In the genomic region with DNA sequence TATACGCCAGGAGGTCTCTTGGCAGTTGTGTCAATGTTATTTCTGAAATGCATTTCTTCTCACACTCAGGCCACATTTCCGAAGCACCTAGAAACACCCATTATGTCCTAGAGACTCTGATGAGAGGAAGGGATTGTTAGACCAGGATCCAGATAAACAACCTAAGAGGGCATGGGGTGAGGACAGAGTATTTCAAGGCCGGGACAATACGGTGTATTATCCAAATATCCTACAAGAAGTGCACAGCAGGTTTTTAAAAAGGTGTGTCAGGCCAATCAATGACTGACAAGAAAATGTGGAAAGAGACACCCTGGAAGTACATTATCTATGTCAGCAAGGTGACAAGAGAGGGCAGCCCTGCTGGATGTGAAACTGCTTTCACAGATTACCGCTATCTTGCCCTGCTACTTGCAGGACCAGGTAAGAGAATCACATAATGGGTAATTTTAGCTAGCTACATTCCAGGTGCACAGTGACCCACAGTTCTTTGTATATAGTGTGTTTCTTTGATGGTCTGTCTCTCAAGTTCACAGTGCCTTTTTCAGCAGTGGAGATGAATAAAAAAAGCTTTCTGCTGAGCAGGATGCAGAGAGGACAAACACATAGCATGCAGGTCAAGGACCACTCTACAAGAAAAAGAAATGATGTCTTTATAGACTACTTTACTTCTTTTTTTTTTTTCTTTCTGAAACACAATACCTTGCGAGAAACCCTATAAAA, we compare ENCODE assay signal across 27 mouse cellular contexts.
DNase-seq lines count a peak whose midpoint lies in the region; ATAC-seq and TF ChIP-seq lines count a peak whose summit lies in the region.
"Had no signal": no experiment of that assay in that cellular context is flagged by ENCODE, and none has a peak within 500 bp of the region (broad histone marks: within the 10 kb centered on the region; RNA-seq: fewer than 3 reads in every experiment).

No protein-coding gene starts in this region.

- H3K4me2 ChIP-seq in embryonic facial prominence, embryonic 11.5 days (ENCODE audit: low read depth, low read length) = no peak overlapping the region
- no peak overlapping the region for H3K4me2 ChIP-seq in forebrain, embryonic 14.5 days (ENCODE audit: low read length)
- no peak overlapping the region for H3K4me2 ChIP-seq in forebrain, embryonic 15.5 days (replicated peaks)
- H3K4me2 ChIP-seq in midbrain, embryonic 13.5 days (replicated peaks) = no peak overlapping the region
- no peak overlapping the region for H3K4me2 ChIP-seq in midbrain, postnatal 0 days (ENCODE audit: low read depth, low read length, poor library complexity, severe bottlenecking)
- H3K4me2 ChIP-seq in midbrain, embryonic 16.5 days (ENCODE audit: low read length) = no peak overlapping the region
- no peak overlapping the region for H3K4me2 ChIP-seq in midbrain, embryonic 11.5 days
- H3K4me2 ChIP-seq: embryonic facial prominence, embryonic 13.5 days; embryonic facial prominence, embryonic 15.5 days had no signal

- TF ChIP-seq CTCF in midbrain, postnatal 0 days (IDR thresholded peaks at IDR 0.05) = no peak

- 0 out of 2 replicates have a peak, but pooled peaks have one; percentile 23 for ATAC-seq in embryonic facial prominence, embryonic 11.5 days (replicated peaks; ENCODE audit: insufficient number of reproducible peaks, low FRiP score, low TSS enrichment, low read depth)
- ATAC-seq in forebrain, embryonic 14.5 days = peak; percentile 42; the same call in 1 of the 2 replicates
- ATAC-seq in forebrain, embryonic 15.5 days (replicated peaks) = no peak
- ATAC-seq in midbrain, embryonic 13.5 days = peak; percentile 27; the same call in 1 of the 2 replicates
- no peak for ATAC-seq in midbrain, postnatal 0 days (ENCODE audit: low FRiP score)
- peak; percentile 71; the same call in 1 of the 2 replicates for ATAC-seq in midbrain, embryonic 16.5 days
- ATAC-seq in midbrain, embryonic 11.5 days (ENCODE audit: low FRiP score) = no peak
- ATAC-seq: activated CD4-positive, CD25-positive, alpha-beta regulatory T cell, adult 4 months; CD4-positive, CD25-positive, alpha-beta regulatory T cell, adult 4 months; Patski had no signal

- no peak for DNase-seq in embryonic facial prominence, embryonic 11.5 days (ENCODE audit: low spot score)
- DNase-seq in embryonic facial prominence, embryonic 10.5 days (ENCODE audit: low spot score) = no peak
- peak; percentile 13 for DNase-seq in forebrain, embryonic 14.5 days (ENCODE audit: low spot score)
- DNase-seq in midbrain, postnatal 0 days (ENCODE audit: low spot score) = no peak
- DNase-seq in midbrain, embryonic 11.5 days (ENCODE audit: low spot score, missing footprints) = no peak
- DNase-seq: adrenal gland, adult 8-10 months; adrenal gland, postnatal 14 days; adrenal gland, postnatal 36 days; B cell, adult 2 months; cerebellum, adult 11 months; cerebellum, adult 18-20 months; cerebellum, adult 8-10 months; cerebellum, adult 9-11 months; cerebellum, postnatal 14 days; cerebellum, postnatal 36 days; embryo, embryonic 11 days had no signal

- no peaks in the 10 kb centered on the region for H3K9me3 ChIP-seq in embryonic facial prominence, embryonic 11.5 days (replicated peaks; ENCODE audit: control insufficient read depth, low read length)
- peaks cover 3% of the 10 kb centered on the region; the same call in 1 of the 2 replicates for H3K9me3 ChIP-seq in embryonic facial prominence, embryonic 10.5 days
- no peaks in the 10 kb centered on the region for H3K9me3 ChIP-seq in forebrain, embryonic 14.5 days (replicated peaks; ENCODE audit: control insufficient read depth, low read length)
- H3K9me3 ChIP-seq in forebrain, embryonic 15.5 days = no peaks in the 10 kb centered on the region
- H3K9me3 ChIP-seq in midbrain, embryonic 13.5 days = no peaks in the 10 kb centered on the region
- H3K9me3 ChIP-seq in midbrain, postnatal 0 days (ENCODE audit: low read length) = no peaks in the 10 kb centered on the region
- no peaks in the 10 kb centered on the region for H3K9me3 ChIP-seq in midbrain, embryonic 16.5 days (replicated peaks; ENCODE audit: control insufficient read depth, low read length, poor library complexity, severe bottlenecking)
- H3K9me3 ChIP-seq in midbrain, embryonic 11.5 days (ENCODE audit: control insufficient read depth, low read length) = no peaks in the 10 kb centered on the region
- H3K9me3 ChIP-seq: embryonic facial prominence, embryonic 13.5 days; embryonic facial prominence, embryonic 15.5 days had no signal

- H3K36me3 ChIP-seq in embryonic facial prominence, embryonic 11.5 days (replicated peaks; ENCODE audit: control insufficient read depth, insufficient read depth, low read depth, low read length) = no peaks in the 10 kb centered on the region
- no peaks in the 10 kb centered on the region for H3K36me3 ChIP-seq in embryonic facial prominence, embryonic 10.5 days (replicated peaks)
- no peaks in the 10 kb centered on the region for H3K36me3 ChIP-seq in forebrain, embryonic 14.5 days (ENCODE audit: control insufficient read depth, insufficient read depth, low read length)
- H3K36me3 ChIP-seq in forebrain, embryonic 15.5 days = peaks cover 4% of the 10 kb centered on the region; the same call in 1 of the 2 replicates
- H3K36me3 ChIP-seq in midbrain, embryonic 13.5 days = peaks cover 38% of the 10 kb centered on the region
- H3K36me3 ChIP-seq in midbrain, postnatal 0 days (ENCODE audit: insufficient read depth, low read length) = peaks cover 5% of the 10 kb centered on the region; the same call in 1 of the 2 replicates
- peaks cover 7% of the 10 kb centered on the region; the same call in 1 of the 2 replicates for H3K36me3 ChIP-seq in midbrain, embryonic 16.5 days (ENCODE audit: control insufficient read depth, insufficient read depth, low read length)
- H3K36me3 ChIP-seq in midbrain, embryonic 11.5 days (ENCODE audit: control insufficient read depth, insufficient read depth, low read length) = no peaks in the 10 kb centered on the region
- H3K36me3 ChIP-seq: embryonic facial prominence, embryonic 13.5 days; G1E had no signal

- no peak overlapping the region for H3K27ac ChIP-seq in embryonic facial prominence, embryonic 11.5 days (replicated peaks; ENCODE audit: low read depth, low read length)
- no peak overlapping the region for H3K27ac ChIP-seq in embryonic facial prominence, embryonic 10.5 days (replicated peaks)
- no peak overlapping the region for H3K27ac ChIP-seq in forebrain, embryonic 14.5 days (ENCODE audit: low read depth, low read length)
- H3K27ac ChIP-seq in forebrain, embryonic 15.5 days (replicated peaks) = no peak overlapping the region
- no peak overlapping the region for H3K27ac ChIP-seq in midbrain, embryonic 13.5 days
- no peak overlapping the region for H3K27ac ChIP-seq in midbrain, postnatal 0 days (ENCODE audit: low read depth, low read length)
- no peak overlapping the region for H3K27ac ChIP-seq in midbrain, embryonic 16.5 days (ENCODE audit: low read length)
- no peak overlapping the region for H3K27ac ChIP-seq in midbrain, embryonic 11.5 days (ENCODE audit: low read depth, low read length)
- H3K27ac ChIP-seq: embryonic facial prominence, embryonic 13.5 days; embryonic facial prominence, embryonic 15.5 days had no signal

- no peak overlapping the region for H3K9ac ChIP-seq in embryonic facial prominence, embryonic 11.5 days (replicated peaks; ENCODE audit: low read length)
- H3K9ac ChIP-seq in forebrain, embryonic 14.5 days (ENCODE audit: low read length) = no peak overlapping the region
- H3K9ac ChIP-seq in forebrain, embryonic 15.5 days (replicated peaks) = no peak overlapping the region
- no peak overlapping the region for H3K9ac ChIP-seq in midbrain, embryonic 13.5 days (replicated peaks)
- no peak overlapping the region for H3K9ac ChIP-seq in midbrain, postnatal 0 days (replicated peaks; ENCODE audit: low read length, poor library complexity, severe bottlenecking)
- H3K9ac ChIP-seq in midbrain, embryonic 16.5 days (ENCODE audit: low read depth, low read length) = no peak overlapping the region
- no peak overlapping the region for H3K9ac ChIP-seq in midbrain, embryonic 11.5 days (ENCODE audit: low read length)
- H3K9ac ChIP-seq: embryonic facial prominence, embryonic 13.5 days; embryonic facial prominence, embryonic 15.5 days had no signal

- no peaks in the 10 kb centered on the region for H3K4me1 ChIP-seq in embryonic facial prominence, embryonic 11.5 days (ENCODE audit: control insufficient read depth, insufficient read depth, low read length)
- H3K4me1 ChIP-seq in embryonic facial prominence, embryonic 10.5 days = no peaks in the 10 kb centered on the region
- no peaks in the 10 kb centered on the region for H3K4me1 ChIP-seq in forebrain, embryonic 14.5 days (ENCODE audit: control insufficient read depth, insufficient read depth, low read length)
- no peaks in the 10 kb centered on the region for H3K4me1 ChIP-seq in forebrain, embryonic 15.5 days
- H3K4me1 ChIP-seq in midbrain, embryonic 13.5 days (replicated peaks) = no peaks in the 10 kb centered on the region
- H3K4me1 ChIP-seq in midbrain, postnatal 0 days (ENCODE audit: insufficient read depth, low read length) = no peaks in the 10 kb centered on the region
- H3K4me1 ChIP-seq in midbrain, embryonic 16.5 days (ENCODE audit: control insufficient read depth, insufficient read depth, low read length) = no peaks in the 10 kb centered on the region
- no peaks in the 10 kb centered on the region for H3K4me1 ChIP-seq in midbrain, embryonic 11.5 days (ENCODE audit: control insufficient read depth, insufficient read depth, low read length)
- H3K4me1 ChIP-seq: embryonic facial prominence, embryonic 13.5 days; embryonic facial prominence, embryonic 15.5 days had no signal

- no peak overlapping the region for H3K4me3 ChIP-seq in embryonic facial prominence, embryonic 11.5 days (ENCODE audit: low read depth, low read length)
- no peak overlapping the region for H3K4me3 ChIP-seq in embryonic facial prominence, embryonic 10.5 days
- H3K4me3 ChIP-seq in forebrain, embryonic 14.5 days (ENCODE audit: low read depth, low read length) = no peak overlapping the region
- H3K4me3 ChIP-seq in forebrain, embryonic 15.5 days = no peak overlapping the region
- no peak overlapping the region for H3K4me3 ChIP-seq in midbrain, embryonic 13.5 days (replicated peaks)
- no peak overlapping the region for H3K4me3 ChIP-seq in midbrain, postnatal 0 days (ENCODE audit: low read depth, low read length)
- no peak overlapping the region for H3K4me3 ChIP-seq in midbrain, embryonic 16.5 days (ENCODE audit: low read depth, low read length)
- no peak overlapping the region for H3K4me3 ChIP-seq in midbrain, embryonic 11.5 days (ENCODE audit: low read depth, low read length)
- H3K4me3 ChIP-seq: embryonic facial prominence, embryonic 13.5 days; embryonic facial prominence, embryonic 15.5 days; erythroblast, embryonic 14.5 days had no signal

- no peaks in the 10 kb centered on the region for H3K27me3 ChIP-seq in embryonic facial prominence, embryonic 11.5 days (ENCODE audit: control insufficient read depth, insufficient read depth, low read length)
- no peaks in the 10 kb centered on the region for H3K27me3 ChIP-seq in embryonic facial prominence, embryonic 10.5 days (replicated peaks; ENCODE audit: low read depth, poor library complexity, severe bottlenecking)
- no peaks in the 10 kb centered on the region for H3K27me3 ChIP-seq in forebrain, embryonic 14.5 days (replicated peaks; ENCODE audit: control insufficient read depth, insufficient read depth, low read length)
- H3K27me3 ChIP-seq in forebrain, embryonic 15.5 days = no peaks in the 10 kb centered on the region
- no peaks in the 10 kb centered on the region for H3K27me3 ChIP-seq in midbrain, embryonic 13.5 days
- no peaks in the 10 kb centered on the region for H3K27me3 ChIP-seq in midbrain, postnatal 0 days (ENCODE audit: insufficient read depth, low read length)
- H3K27me3 ChIP-seq in midbrain, embryonic 16.5 days (ENCODE audit: control insufficient read depth, insufficient read depth, low read depth, low read length) = no peaks in the 10 kb centered on the region
- no peaks in the 10 kb centered on the region for H3K27me3 ChIP-seq in midbrain, embryonic 11.5 days (ENCODE audit: control insufficient read depth, insufficient read depth, low read length)
- H3K27me3 ChIP-seq: CH12.LX; embryonic facial prominence, embryonic 13.5 days; embryonic facial prominence, embryonic 15.5 days; Patski had no signal

- WGBS in embryonic facial prominence, embryonic 11.5 days = 72% methylated on average over 6 of the region's 6 CpGs
- 85% methylated on average over 6 of the region's 6 CpGs for WGBS in embryonic facial prominence, embryonic 10.5 days
- WGBS in forebrain, embryonic 14.5 days = 90% methylated on average over 6 of the region's 6 CpGs
- WGBS in forebrain, embryonic 15.5 days = 78% methylated on average over 6 of the region's 6 CpGs
- WGBS in midbrain, embryonic 13.5 days = 82% methylated on average over 6 of the region's 6 CpGs
- 85% methylated on average over 6 of the region's 6 CpGs for WGBS in midbrain, postnatal 0 days
- WGBS in midbrain, embryonic 16.5 days = 76% methylated on average over 6 of the region's 6 CpGs
- 88% methylated on average over 6 of the region's 6 CpGs for WGBS in midbrain, embryonic 11.5 days

Comparison
In these comparisons a context has a peak if more than half of its experiments do, and no peak if none do; other contexts are left out.
1. ATAC-seq: peak in embryonic facial prominence, embryonic 11.5 days (single experiment), forebrain, embryonic 14.5 days (single experiment), midbrain, embryonic 13.5 days (single experiment) and midbrain, embryonic 16.5 days (single experiment); none in forebrain, embryonic 15.5 days (single experiment), midbrain, postnatal 0 days (single experiment) and midbrain, embryonic 11.5 days (single experiment).